Mouse (Mus musculus) forebrain, embryonic 11.5 days (tissue): ENCODE data around the gene 1700061G19Rik. TPM values are rescaled to one million over a fixed set of nuclear protein-coding genes. Genes with fewer than 3 reads are reported as not detected.

Experiments
- ATAC-seq: fragments of 200-750 bp; cut with Nextera tagmentation; replicated peaks from 2 replicates; pipeline ENCODE4 v1.8.0; 2017; ENCODE audit warnings: moderate TSS enrichment; ENCODE audit not compliant: low FRiP score
- DNase-seq: peaks from one replicate; pipeline ENCODE4 v3.0.0-alpha.2; 2017; ENCODE audit warnings: low spot score
- H3K27ac ChIP-seq: fragments of 300-500 bp; sonication (generic); 2 replicates; pipeline ENCODE4 v1.5.1; 2014; ENCODE audit warnings: low read depth, low read length
- H3K27me3 ChIP-seq: fragments of 300-500 bp; sonication (generic); 2 replicates; pipeline ENCODE4 v1.6.1; 2014; ENCODE audit warnings: mild to moderate bottlenecking, low read length, mixed read lengths; ENCODE audit not compliant: control insufficient read depth, insufficient read depth
- H3K36me3 ChIP-seq: fragments of 300-500 bp; sonication (generic); 2 replicates; pipeline ENCODE4 v1.6.1; 2014; ENCODE audit warnings: mild to moderate bottlenecking, low read length, moderate library complexity, mixed read lengths; ENCODE audit not compliant: control insufficient read depth, insufficient read depth
- H3K4me1 ChIP-seq: fragments of 300-500 bp; sonication (generic); replicated peaks from 2 replicates; pipeline ENCODE4 v1.6.1; 2014; ENCODE audit warnings: low read length, mixed read lengths; ENCODE audit not compliant: control insufficient read depth, insufficient read depth
- H3K4me2 ChIP-seq: fragments of 300-500 bp; sonication (generic); 2 replicates; pipeline ENCODE4 v1.6.1; 2014; ENCODE audit warnings: low read depth, mild to moderate bottlenecking, low read length, moderate library complexity, mixed read lengths; ENCODE audit not compliant: severe bottlenecking
- H3K4me3 ChIP-seq: fragments of 300-500 bp; sonication (generic); 2 replicates; pipeline ENCODE4 v1.5.1; 2014; ENCODE audit warnings: low read depth, low read length
- H3K9ac ChIP-seq: fragments of 300-500 bp; sonication (generic); 2 replicates; pipeline ENCODE4 v1.6.1; 2014; ENCODE audit warnings: low read length
- H3K9me3 ChIP-seq: fragments of 300-500 bp; sonication (generic); 2 replicates; pipeline ENCODE4 v1.6.1; 2016; ENCODE audit warnings: low read length, mixed read lengths; ENCODE audit not compliant: control insufficient read depth
- WGBS: fragments of 180-500 bp; shearing (Covaris S2); extraction: QIAGEN DNeasy Blood & Tissue Kit; methylation state at CpG from one replicate; pipeline ENCODE4 v1.1.7; 2014; 5-methylcytosine and 5-hydroxymethylcytosine counted together
- polyA plus RNA-seq: library from polyadenylated mRNA; unstranded; fragments of >200 nt; fragmentation: Nextera tagmentation; extraction: Ambion mirVana; gene quantifications from 2 replicates; pipeline ENCODE4 v1.2.1, GENCODE M21; 2014

1700061G19Rik gene
- polyA plus RNA-seq, 1 experiment from 2014 or later = 0.53 TPM

GRCm38 (mm10) chr17:56919725-56920124 lies 44.4 kb downstream of the 1700061G19Rik start:
- Histone ChIP-seq H3K36me3 (peaks cover 10% of the 10 kb centered on the region; the same call in 1 of the 2 replicates), H3K27ac (no peak overlapping the region), H3K4me1 (no peaks in the 10 kb centered on the region), H3K9me3 (no peaks in the 10 kb centered on the region), H3K27me3 (no peaks in the 10 kb centered on the region), H3K4me3 (no peak overlapping the region), H3K4me2 (no peak overlapping the region), H3K9ac (no peak overlapping the region)
- ATAC-seq = no peak
- DNase-seq = no peak
- WGBS = 86% methylated on average over 3 of the region's 3 CpGs

- Histone ChIP-seq H3K9ac (no peak overlapping the region), H3K36me3 (peaks cover 7% of the 10 kb centered on the region; the same call in 1 of the 2 replicates), H3K4me3 (no peak overlapping the region), H3K4me1 (no peaks in the 10 kb centered on the region), H3K27ac (no peak overlapping the region), H3K27me3 (no peaks in the 10 kb centered on the region), H3K4me2 (no peak overlapping the region), H3K9me3 (no peaks in the 10 kb centered on the region)
- DNase-seq (no peak), ATAC-seq (no peak)
- WGBS = 100% methylated on average over 2 of the region's 2 CpGs
Observed at GRCm38 (mm10) chr17:56925998-56926397, 50.7 kb downstream of the 1700061G19Rik start.

- no peak for ATAC-seq
- Histone ChIP-seq H3K4me3 (no peak overlapping the region), H3K36me3 (peaks cover 3% of the 10 kb centered on the region; the same call in 1 of the 2 replicates), H3K4me1 (peaks cover 8% of the 10 kb centered on the region), H3K4me2 (no peak overlapping the region), H3K9me3 (no peaks in the 10 kb centered on the region), H3K9ac (no peak overlapping the region), H3K27me3 (no peaks in the 10 kb centered on the region), H3K27ac (no peak overlapping the region)
- DNase-seq = no peak
Observed at GRCm38 (mm10) chr17:56929101-56929500, 53.8 kb downstream of the 1700061G19Rik start.

GRCm38 (mm10) chr17:56929530-56929929 lies 54.3 kb downstream of the 1700061G19Rik start:
- 75% methylated on average over 1 of the region's 1 CpGs for whole genome bisulfite sequencing
- Histone ChIP-seq H3K27me3 (no peaks in the 10 kb centered on the region), H3K36me3 (peaks cover 3% of the 10 kb centered on the region; the same call in 1 of the 2 replicates), H3K27ac (no peak overlapping the region), H3K9me3 (no peaks in the 10 kb centered on the region), H3K4me2 (no peak overlapping the region), H3K9ac (no peak overlapping the region), H3K4me1 (peaks cover 12% of the 10 kb centered on the region), H3K4me3 (no peak overlapping the region)
- ATAC-seq (no peak), DNase-seq (no peak)

GRCm38 (mm10) chr17:56930026-56930425 lies 54.7 kb downstream of the 1700061G19Rik start:
- ATAC-seq = no peak
- Histone ChIP-seq H3K36me3 (no peaks in the 10 kb centered on the region; the same call in 1 of the 2 replicates), H3K9ac (no peak overlapping the region), H3K27me3 (no peaks in the 10 kb centered on the region), H3K4me2 (no peak overlapping the region), H3K4me1 (peaks cover 12% of the 10 kb centered on the region), H3K9me3 (no peaks in the 10 kb centered on the region), H3K27ac (no peak overlapping the region), H3K4me3 (no peak overlapping the region)
- 90% methylated on average over 8 of the region's 8 CpGs for WGBS
- no peak for DNase-seq

- ATAC-seq (no peak), DNase-seq (no peak)
- peak overlapping the region; percentile 16; the same call in 1 of the 2 replicates for H3K4me2 ChIP-seq
- H3K36me3 ChIP-seq = no peaks in the 10 kb centered on the region
- H3K27me3 ChIP-seq = no peaks in the 10 kb centered on the region
- peak overlapping the region; percentile 95; the same call in 1 of the 2 replicates for H3K4me3 ChIP-seq
- no peaks in the 10 kb centered on the region for H3K9me3 ChIP-seq
- no peak overlapping the region for H3K27ac ChIP-seq
- peaks cover 12% of the 10 kb centered on the region for H3K4me1 ChIP-seq
- 97% methylated on average over 2 of the region's 2 CpGs for WGBS
- peak overlapping the region; percentile 29 for H3K9ac ChIP-seq
Observed at GRCm38 (mm10) chr17:56933395-56933794, 58.1 kb downstream of the 1700061G19Rik start.

- H3K4me2 ChIP-seq = peak overlapping the region; percentile 94
- peaks cover 12% of the 10 kb centered on the region for H3K4me1 ChIP-seq
- H3K27ac ChIP-seq = peak overlapping the region; percentile 20; the same call in 1 of the 2 replicates
- H3K4me3 ChIP-seq = peak overlapping the region; percentile 95
- H3K36me3 ChIP-seq = no peaks in the 10 kb centered on the region
- H3K27me3 ChIP-seq = no peaks in the 10 kb centered on the region
- peak overlapping the region; percentile 94 for H3K9ac ChIP-seq
- ATAC-seq = peak; percentile 64
- WGBS = 2% methylated on average over 33 of the region's 45 CpGs
- H3K9me3 ChIP-seq = no peaks in the 10 kb centered on the region
- no peak for DNase-seq
Observed at GRCm38 (mm10) chr17:56934545-56935330, 59.5 kb downstream of the 1700061G19Rik start.

- WGBS = 4% methylated on average over 71 of the region's 76 CpGs
- DNase-seq (peak; percentile 100), ATAC-seq (peak; percentile 98)
- Histone ChIP-seq H3K4me2 (peak within 1 kb of the TSS; percentile 94), H3K9me3 (no peaks in the 10 kb centered on the region), H3K9ac (peak within 1 kb of the TSS; percentile 94), H3K4me3 (peak within 1 kb of the TSS; percentile 95), H3K27me3 (no peaks in the 10 kb centered on the region), H3K4me1 (peaks cover 12% of the 10 kb centered on the region), H3K27ac (peak within 1 kb of the TSS; percentile 20; the same call in 1 of the 2 replicates), H3K36me3 (no peaks in the 10 kb centered on the region)
Observed at GRCm38 (mm10) chr17:56935363-56936131, 60.3 kb downstream of the 1700061G19Rik start, which contains the start of gene Mllt1. Mllt1 (minus strand) TSS chr17:56935415.
